Mouse (Mus musculus) MN1 (cell line): Measurements from ENCODE around the gene Celf2.

ENCODE experiments used
- DNase-seq: peaks from one replicate; pipeline ENCODE4 v3.0.0-alpha.2; 2016; ENCODE audit warnings: low spot score

Gene Celf2

DNA sequence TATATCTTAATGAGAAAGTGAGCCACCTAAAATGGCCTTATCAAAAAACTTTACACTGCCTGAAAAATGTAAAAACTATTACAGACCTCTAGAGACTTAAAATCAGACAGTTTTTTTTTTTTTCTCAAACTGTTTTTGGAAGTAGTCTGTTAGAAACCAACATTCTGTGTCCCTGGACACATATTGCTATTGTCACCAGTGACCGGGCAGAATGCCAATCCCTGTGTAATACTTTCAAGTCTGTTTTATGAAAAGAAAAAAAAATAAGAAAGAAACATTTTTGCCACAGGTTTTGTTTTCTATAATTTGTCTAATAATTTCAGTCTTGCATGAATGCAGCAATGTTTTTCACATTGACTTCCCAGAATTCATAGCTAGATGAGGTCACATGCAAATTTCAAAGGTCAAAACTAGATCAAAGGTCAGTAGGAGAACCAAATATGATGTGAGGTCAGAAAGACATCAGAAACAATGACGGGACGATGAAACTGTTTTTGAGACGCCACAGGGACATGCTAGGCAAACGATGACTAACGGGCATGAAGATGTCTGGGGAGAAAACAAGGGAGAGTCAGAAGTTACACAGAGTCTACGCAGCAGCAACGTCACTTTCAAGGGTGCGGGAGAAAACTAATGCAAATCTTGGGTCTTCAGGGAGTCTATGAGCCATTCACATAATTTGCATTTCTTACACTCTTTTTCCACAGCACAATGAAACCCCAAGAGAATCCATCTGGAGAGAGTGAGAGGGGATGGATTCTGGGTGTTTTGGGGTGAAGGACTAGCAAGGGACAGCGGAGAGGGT is 964.0 kb downstream of the Celf2 start:
- no peak for DNase-seq

- no peak for DNase-seq
Measured at GRCm38 (mm10) chr2:6543650-6544049, 965.7 kb downstream of the Celf2 start.

- DNase-seq, result no peak
Measured at GRCm38 (mm10) chr2:6542556-6543180, 966.7 kb downstream of the Celf2 start.

DNA sequence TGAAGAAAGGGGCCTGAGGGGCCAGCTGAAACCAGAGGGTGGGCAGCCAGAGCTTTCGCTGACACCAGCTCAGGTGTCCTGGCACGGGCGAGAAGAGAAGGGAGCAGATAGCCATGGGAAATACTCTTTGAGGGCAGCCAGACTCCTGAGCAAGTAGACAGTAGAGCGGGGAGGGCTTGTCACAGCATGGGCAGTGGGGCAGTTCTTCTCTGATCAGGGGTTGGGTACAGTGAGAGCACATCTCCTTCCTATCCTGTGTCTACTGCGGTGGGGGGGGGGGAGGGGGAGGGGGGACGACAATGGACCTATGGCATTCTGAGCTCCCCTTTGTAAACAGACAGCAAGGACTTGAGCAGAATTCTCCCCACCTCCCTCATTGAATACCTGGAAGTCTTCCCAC is 968.5 kb downstream of the Celf2 start:
- DNase-seq, result no peak

DNA sequence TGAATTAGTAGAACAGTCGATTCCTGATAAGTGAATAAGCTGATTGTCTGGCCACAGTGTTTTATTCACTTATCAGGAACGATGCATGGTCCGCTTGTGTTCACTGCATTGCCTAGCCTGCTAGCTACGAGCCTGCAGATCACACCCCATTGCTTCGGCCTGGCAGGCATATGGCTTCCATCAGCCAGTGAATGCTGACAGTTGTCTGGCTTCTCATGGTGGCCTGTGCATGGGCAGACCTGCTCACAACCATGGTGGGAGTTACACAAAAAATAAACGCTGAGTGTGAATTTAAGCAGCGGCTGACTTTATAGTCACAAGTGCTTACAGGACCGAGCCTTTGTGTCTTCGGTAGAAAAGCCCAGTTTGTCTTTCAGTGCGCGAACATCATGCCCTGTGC is 969.3 kb downstream of the Celf2 start:
- DNase-seq, result no peak

DNA sequence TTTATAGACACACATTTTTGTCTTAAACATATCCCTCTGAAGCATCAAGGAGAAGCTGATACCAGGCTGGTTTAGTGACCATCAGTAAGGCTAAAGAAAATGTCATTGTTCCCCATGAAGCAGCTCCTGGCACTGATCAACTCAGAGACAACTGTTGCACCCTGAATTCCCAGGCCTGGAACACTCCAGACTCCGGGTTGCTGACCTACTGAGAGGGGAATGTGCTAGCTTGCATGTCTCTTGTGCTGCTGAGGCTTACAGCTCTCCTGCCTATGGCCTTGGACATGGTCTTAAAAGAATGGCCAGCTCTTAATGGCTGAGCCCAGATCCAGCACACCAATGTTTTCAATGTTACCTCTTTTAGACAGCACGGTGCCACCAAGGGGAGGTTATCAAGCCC is 970.9 kb downstream of the Celf2 start:
- DNase-seq, result no peak

- no peak for DNase-seq
Measured at GRCm38 (mm10) chr2:6538031-6538430, 971.3 kb downstream of the Celf2 start.

- DNase-seq, result no peak
Measured at GRCm38 (mm10) chr2:6537326-6537725, 972.0 kb downstream of the Celf2 start.

DNA sequence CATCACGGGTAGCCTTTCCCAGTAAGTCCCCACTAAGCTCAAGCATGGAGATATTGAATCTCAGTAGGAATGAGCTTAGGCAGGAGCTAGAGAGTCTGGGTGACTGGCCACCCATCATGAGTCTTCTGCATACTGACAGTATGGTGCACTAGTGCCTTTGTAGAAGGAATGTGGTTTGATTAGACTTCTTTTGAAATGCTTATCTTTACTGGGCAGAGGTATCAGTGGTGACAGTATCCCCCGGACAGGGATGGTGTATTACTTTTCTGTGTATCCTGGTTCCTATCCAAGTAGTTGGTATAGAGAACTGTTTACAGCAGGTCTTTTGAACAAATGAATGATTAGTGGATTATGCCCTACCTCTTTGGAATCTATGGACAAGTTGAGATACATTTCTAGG is 973.0 kb downstream of the Celf2 start:
- DNase-seq, result no peak

- no peak for DNase-seq
Measured at GRCm38 (mm10) chr2:6532341-6532740, 977.0 kb downstream of the Celf2 start.

GRCm38 (mm10) chr2:6528076-6528475 is 981.3 kb downstream of the Celf2 start:
- no peak for DNase-seq

DNA sequence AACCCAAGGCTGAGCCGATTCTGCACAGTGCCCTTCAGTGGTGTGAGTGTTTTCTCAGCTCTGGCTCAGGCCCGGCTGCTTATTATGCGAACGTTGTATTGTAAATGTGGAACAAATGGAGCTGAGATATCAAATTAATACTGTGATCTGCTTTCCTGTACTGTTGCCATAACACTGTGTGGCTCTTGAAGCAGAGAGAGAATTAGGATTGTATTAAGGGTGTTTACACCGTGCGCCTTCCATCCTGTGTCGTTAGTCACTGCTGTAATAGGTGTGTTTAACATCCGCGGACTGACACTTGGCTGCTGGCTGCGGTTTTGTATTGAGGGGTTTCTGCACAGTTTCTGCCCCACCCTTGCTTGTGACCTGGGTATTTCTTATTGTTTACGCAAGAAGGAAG is 982.5 kb downstream of the Celf2 start:
- no peak for DNase-seq

DNA sequence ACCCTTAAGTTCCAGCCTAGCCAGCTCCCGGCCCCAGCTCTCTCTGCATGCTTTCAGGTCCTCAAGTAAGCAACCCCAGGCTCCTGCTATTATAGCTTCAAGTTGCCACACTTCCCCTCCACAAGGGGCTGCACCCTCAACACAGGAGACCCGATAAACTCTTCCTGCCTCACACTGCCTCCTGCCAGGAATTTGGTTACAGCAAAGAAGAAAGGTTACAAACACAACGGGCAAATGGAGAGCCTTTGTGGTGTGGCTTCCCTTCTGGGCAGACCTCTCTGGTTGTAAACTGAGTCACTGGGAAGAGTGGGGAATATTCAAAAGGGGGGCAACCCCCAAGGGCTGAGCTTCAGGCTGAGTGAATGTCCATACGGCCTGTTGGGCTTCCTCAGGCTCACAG is 983.1 kb downstream of the Celf2 start:
- no peak for DNase-seq

- no peak for DNase-seq
Measured at GRCm38 (mm10) chr2:6523924-6524300, 985.5 kb downstream of the Celf2 start.

DNA sequence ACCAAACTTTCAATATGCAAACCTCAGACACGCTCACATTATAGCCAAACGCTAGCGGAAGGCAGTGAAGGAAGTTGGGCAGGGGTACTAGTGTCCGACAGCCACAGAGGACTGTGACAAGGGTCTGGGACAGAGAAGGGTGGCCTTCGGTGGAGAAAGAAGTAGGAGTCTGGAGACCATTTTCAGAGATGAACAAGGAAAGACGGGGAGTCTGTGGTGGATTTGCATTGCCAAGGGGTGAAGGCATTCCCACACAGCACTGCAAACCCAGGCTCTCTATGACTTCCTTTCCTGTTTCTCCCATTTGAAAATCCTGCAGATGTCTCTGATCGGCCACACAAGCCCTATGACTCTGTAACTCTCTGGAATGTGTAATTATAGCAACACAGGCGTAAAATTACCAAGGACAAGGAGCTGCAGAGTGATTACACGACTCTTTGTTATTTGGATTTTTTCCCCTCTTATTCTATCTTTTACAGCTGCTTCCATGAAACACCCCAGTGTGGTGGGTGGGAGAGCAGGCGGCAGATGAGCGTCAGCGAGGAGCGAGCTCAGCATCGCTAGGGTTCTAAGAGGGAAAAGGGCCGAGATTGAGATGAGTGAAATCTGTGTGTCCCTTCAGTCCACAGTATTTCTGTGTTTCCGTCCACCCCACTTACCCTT is 986.0 kb downstream of the Celf2 start:
- DNase-seq, result no peak

DNA sequence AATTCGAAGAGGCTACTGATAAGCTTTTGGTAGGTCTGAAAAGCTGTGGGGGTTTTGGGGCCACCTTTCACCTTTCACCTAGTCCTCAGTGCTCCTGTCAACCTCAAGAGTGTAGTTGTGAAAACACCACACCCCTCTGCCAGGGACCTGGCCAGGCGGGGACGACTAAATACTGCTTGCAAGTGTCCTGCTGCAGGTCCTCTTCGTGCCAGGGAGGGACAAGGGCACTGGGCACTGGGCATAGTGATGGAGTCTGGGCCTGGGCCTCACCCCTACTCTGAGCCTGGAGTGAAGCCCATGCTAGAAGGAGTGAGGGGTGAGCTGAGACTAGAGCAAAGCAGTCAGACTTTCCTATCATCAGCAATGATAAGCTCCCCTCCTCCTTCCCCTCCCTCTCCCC is 987.0 kb downstream of the Celf2 start:
- no peak for DNase-seq

GRCm38 (mm10) chr2:6513176-6513575 is 996.2 kb downstream of the Celf2 start:
- no peak for DNase-seq

DNA sequence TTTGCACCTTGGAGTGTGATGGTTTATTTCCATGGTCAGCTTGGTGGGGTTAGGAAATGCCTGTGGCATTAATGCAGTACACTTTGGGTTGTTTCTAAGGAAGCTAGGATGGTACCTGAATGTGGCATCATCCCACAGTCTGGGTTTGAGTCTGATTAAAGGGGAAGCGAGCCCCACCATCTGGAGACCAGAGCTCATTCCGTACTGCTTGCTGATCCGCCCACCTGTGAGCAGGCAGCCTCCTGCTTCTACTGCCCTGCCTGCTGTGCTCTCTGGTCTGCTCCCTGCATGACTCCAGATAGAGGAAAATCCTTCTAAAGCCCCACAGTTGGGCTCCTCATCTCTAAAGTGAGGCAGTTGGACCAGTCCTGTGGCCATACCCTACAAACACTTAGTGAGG is 1002.3 kb downstream of the Celf2 start:
- no peak for DNase-seq

- DNase-seq, result no peak
Measured at GRCm38 (mm10) chr2:6505979-6506811, 1003.2 kb downstream of the Celf2 start.

GRCm38 (mm10) chr2:6505531-6505930 is 1003.8 kb downstream of the Celf2 start:
- no peak for DNase-seq

- DNase-seq, result no peak
Measured at GRCm38 (mm10) chr2:6498101-6498500, 1011.3 kb downstream of the Celf2 start.

DNA sequence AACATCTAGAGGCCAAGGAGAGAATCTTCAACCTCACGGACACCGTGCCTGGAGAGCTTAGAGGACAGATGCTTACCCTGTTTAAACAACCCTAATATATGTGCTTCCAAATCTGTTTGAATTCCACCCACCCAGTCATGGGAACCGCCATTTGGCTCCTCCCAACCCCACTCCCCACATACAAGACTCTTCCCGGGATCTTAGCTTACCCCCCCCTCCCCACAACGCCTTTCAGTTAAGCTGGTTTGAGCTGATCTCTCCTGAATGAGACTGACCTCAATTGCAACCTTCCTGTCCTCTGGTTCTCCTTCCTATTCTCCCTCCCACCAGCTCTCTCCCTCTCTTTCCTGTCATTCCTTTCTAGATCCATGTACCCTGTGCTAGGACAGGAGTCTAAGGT is 1011.7 kb downstream of the Celf2 start:
- no peak for DNase-seq
